Mouse (Mus musculus) liver, embryonic 12.5 days (tissue): ENCODE results near the gene Rexo5. TPM values are rescaled to one million over a fixed set of nuclear protein-coding genes. Genes with fewer than 3 reads are reported as not detected.

Source experiments
- ATAC-seq: fragments of 200-750 bp; cut with Nextera tagmentation; 2 replicates; pipeline ENCODE4 v1.8.0; 2017; ENCODE audit warnings: moderate number of reproducible peaks, mild to moderate bottlenecking, moderate library complexity
- H3K27ac ChIP-seq: fragments of 300-500 bp; sonication (generic); 2 replicates; pipeline ENCODE4 v1.5.1; 2016; ENCODE audit warnings: mild to moderate bottlenecking
- H3K27me3 ChIP-seq: fragments of 300-500 bp; sonication (generic); replicated peaks from 2 replicates; pipeline ENCODE4 v1.6.1; 2016; ENCODE audit warnings: mild to moderate bottlenecking, moderate library complexity
- H3K36me3 ChIP-seq: fragments of 300-500 bp; sonication (generic); 2 replicates; pipeline ENCODE4 v1.6.1; 2016; ENCODE audit warnings: mild to moderate bottlenecking, moderate library complexity
- H3K4me1 ChIP-seq: fragments of 300-500 bp; sonication (generic); 2 replicates; pipeline ENCODE4 v1.6.1; 2016
- H3K4me2 ChIP-seq: fragments of 300-500 bp; sonication (generic); 2 replicates; pipeline ENCODE4 v1.6.1; 2016; ENCODE audit warnings: mild to moderate bottlenecking, moderate library complexity
- H3K4me3 ChIP-seq: fragments of 300-500 bp; sonication (generic); 2 replicates; pipeline ENCODE4 v1.5.1; 2016; ENCODE audit warnings: mild to moderate bottlenecking, moderate library complexity
- H3K9ac ChIP-seq: fragments of 300-500 bp; sonication (generic); 2 replicates; pipeline ENCODE4 v1.6.1; 2016; ENCODE audit warnings: mild to moderate bottlenecking, moderate library complexity
- H3K9me3 ChIP-seq: fragments of 300-500 bp; sonication (generic); replicated peaks from 2 replicates; pipeline ENCODE4 v1.6.1; 2016; ENCODE audit warnings: mild to moderate bottlenecking, moderate library complexity
- WGBS: fragments of 180-500 bp; shearing (Covaris S2); methylation state at CpG from one replicate; pipeline ENCODE4 v1.1.7; 2016; ENCODE audit not compliant: insufficient replicate concordance; 5-methylcytosine and 5-hydroxymethylcytosine counted together
- polyA plus RNA-seq: library from polyadenylated mRNA; unstranded; fragments of >200 nt; fragmentation: Nextera tagmentation; extraction: Ambion mirVana; gene quantifications from 2 replicates; pipeline ENCODE4 v1.2.1, GENCODE M21; 2016

Rexo5 gene
- polyA plus RNA-seq: 13.6 and 14.0 TPM in 2 replicates

GRCm38 (mm10) chr7:119793586-119794250 lies at the start of gene Rexo5, which contains the start of gene Eri2:
Gene Rexo5, plus strand, starts transcription at chr7:119794006.
Gene Eri2, minus strand, starts transcription at chr7:119794058.
- H3K9ac ChIP-seq: peak within 1 kb of the TSS; percentile 90
- no peaks in the 10 kb centered on the region for H3K27me3 ChIP-seq
- H3K27ac ChIP-seq: peak within 1 kb of the TSS; percentile 83
- no peaks in the 10 kb centered on the region for H3K9me3 ChIP-seq
- peaks cover 21% of the 10 kb centered on the region for H3K4me1 ChIP-seq
- peak within 1 kb of the TSS; percentile 86 for H3K4me2 ChIP-seq
- peak within 1 kb of the TSS; percentile 86 for H3K4me3 ChIP-seq
- under 1% methylated on average over 53 of the region's 53 CpGs for WGBS
- H3K36me3 ChIP-seq: peaks cover 34% of the 10 kb centered on the region
- peak; percentile 98 for ATAC-seq

GRCm38 (mm10) chr7:119744321-119744720 lies 49.5 kb upstream of the Rexo5 start:
- Histone ChIP-seq H3K27me3 (no peaks in the 10 kb centered on the region; the same call in 1 of the 2 replicates), H3K9ac (0 out of 2 replicates have a peak overlapping the region, but pooled peaks have one; percentile 35), H3K9me3 (no peaks in the 10 kb centered on the region), H3K4me3 (peak overlapping the region; percentile 25), H3K27ac (no peak overlapping the region), H3K4me1 (peaks cover 5% of the 10 kb centered on the region), H3K4me2 (peak overlapping the region; percentile 59), H3K36me3 (no peaks in the 10 kb centered on the region)
- ATAC-seq: peak; percentile 42
- 6% methylated on average over 34 of the region's 34 CpGs for WGBS

- peaks cover 5% of the 10 kb centered on the region for H3K4me1 ChIP-seq
- no peaks in the 10 kb centered on the region for H3K36me3 ChIP-seq
- ATAC-seq: no peak
- WGBS: 81% methylated on average over 1 of the region's 1 CpGs
- H3K27me3 ChIP-seq: no peaks in the 10 kb centered on the region; the same call in 1 of the 2 replicates
- H3K9ac ChIP-seq: no peak overlapping the region
- no peak overlapping the region for H3K27ac ChIP-seq
- H3K4me2 ChIP-seq: no peak overlapping the region
- no peak overlapping the region for H3K4me3 ChIP-seq
- no peaks in the 10 kb centered on the region for H3K9me3 ChIP-seq
Measured at GRCm38 (mm10) chr7:119745869-119746268, 47.9 kb upstream of the Rexo5 start.

GRCm38 (mm10) chr7:119748761-119749160 lies 45.0 kb upstream of the Rexo5 start:
- H3K4me1 ChIP-seq: peaks cover 5% of the 10 kb centered on the region
- H3K9me3 ChIP-seq: no peaks in the 10 kb centered on the region
- ATAC-seq: no peak
- H3K4me3 ChIP-seq: no peak overlapping the region
- 56% methylated on average over 1 of the region's 2 CpGs for WGBS
- H3K36me3 ChIP-seq: no peaks in the 10 kb centered on the region
- no peaks in the 10 kb centered on the region for H3K27me3 ChIP-seq
- no peak overlapping the region for H3K4me2 ChIP-seq
- no peak overlapping the region for H3K27ac ChIP-seq
- no peak overlapping the region for H3K9ac ChIP-seq

- ATAC-seq: no peak
- no peak overlapping the region for H3K27ac ChIP-seq
Measured at GRCm38 (mm10) chr7:119749942-119750341, 43.9 kb upstream of the Rexo5 start.

GRCm38 (mm10) chr7:119753696-119754095 lies 40.1 kb upstream of the Rexo5 start:
- Histone ChIP-seq H3K27ac (no peak overlapping the region), H3K4me1 (no peaks in the 10 kb centered on the region), H3K9ac (no peak overlapping the region), H3K4me2 (no peak overlapping the region), H3K36me3 (no peaks in the 10 kb centered on the region), H3K9me3 (no peaks in the 10 kb centered on the region), H3K27me3 (no peaks in the 10 kb centered on the region), H3K4me3 (no peak overlapping the region)
- no peak for ATAC-seq
- WGBS: 67% methylated on average over 1 of the region's 1 CpGs

More at GRCm38 (mm10) chr7:119749942-119750341, 43.9 kb upstream of the Rexo5 start:
- no peaks in the 10 kb centered on the region for H3K27me3 ChIP-seq
- no peak overlapping the region for H3K9ac ChIP-seq
- H3K4me1 ChIP-seq: no peaks in the 10 kb centered on the region
- 34% methylated on average over 2 of the region's 2 CpGs for WGBS
- H3K36me3 ChIP-seq: no peaks in the 10 kb centered on the region
- H3K4me2 ChIP-seq: no peak overlapping the region
- no peak overlapping the region for H3K4me3 ChIP-seq
- no peaks in the 10 kb centered on the region for H3K9me3 ChIP-seq

- no peak within 1 kb of the TSS for H3K27ac ChIP-seq
- ATAC-seq: peak; percentile 46; the same call in 1 of the 2 replicates
- 53% methylated on average over 11 of the region's 11 CpGs for WGBS
- no peaks in the 10 kb centered on the region for H3K36me3 ChIP-seq
- no peaks in the 10 kb centered on the region for H3K9me3 ChIP-seq
- no peak within 1 kb of the TSS for H3K4me3 ChIP-seq
- no peak within 1 kb of the TSS for H3K9ac ChIP-seq
- no peaks in the 10 kb centered on the region for H3K27me3 ChIP-seq
- no peaks in the 10 kb centered on the region for H3K4me1 ChIP-seq
- peak within 1 kb of the TSS; percentile 12; the same call in 1 of the 2 replicates for H3K4me2 ChIP-seq
Measured at GRCm38 (mm10) chr7:119760527-119760951, 33.3 kb upstream of the Rexo5 start, which contains the start of gene Acsm3. Gene Acsm3, plus strand, starts transcription at chr7:119760923.

- no peak overlapping the region for H3K27ac ChIP-seq
- no peaks in the 10 kb centered on the region for H3K36me3 ChIP-seq
- no peak overlapping the region for H3K9ac ChIP-seq
- no peak overlapping the region for H3K4me3 ChIP-seq
- WGBS: 43% methylated on average over 4 of the region's 4 CpGs
- ATAC-seq: no peak
- no peaks in the 10 kb centered on the region for H3K9me3 ChIP-seq
- H3K27me3 ChIP-seq: no peaks in the 10 kb centered on the region
- H3K4me2 ChIP-seq: no peak overlapping the region
- no peaks in the 10 kb centered on the region for H3K4me1 ChIP-seq
Measured at GRCm38 (mm10) chr7:119762166-119762697, 31.6 kb upstream of the Rexo5 start.

GRCm38 (mm10) chr7:119764377-119764776 lies 29.4 kb upstream of the Rexo5 start:
- Histone ChIP-seq H3K4me3 (no peak overlapping the region), H3K36me3 (no peaks in the 10 kb centered on the region), H3K9ac (no peak overlapping the region), H3K27ac (no peak overlapping the region), H3K4me1 (no peaks in the 10 kb centered on the region), H3K4me2 (no peak overlapping the region), H3K9me3 (no peaks in the 10 kb centered on the region), H3K27me3 (no peaks in the 10 kb centered on the region)
- no peak for ATAC-seq
- 78% methylated on average over 3 of the region's 3 CpGs for WGBS

GRCm38 (mm10) chr7:119766996-119767395 lies 26.8 kb upstream of the Rexo5 start:
- no peak overlapping the region for H3K4me2 ChIP-seq
- no peaks in the 10 kb centered on the region for H3K4me1 ChIP-seq
- H3K9me3 ChIP-seq: no peaks in the 10 kb centered on the region
- no peak overlapping the region for H3K4me3 ChIP-seq
- no peak overlapping the region for H3K27ac ChIP-seq
- WGBS: 61% methylated on average over 6 of the region's 6 CpGs
- no peaks in the 10 kb centered on the region for H3K36me3 ChIP-seq
- H3K9ac ChIP-seq: no peak overlapping the region
- ATAC-seq: no peak
- H3K27me3 ChIP-seq: no peaks in the 10 kb centered on the region

GRCm38 (mm10) chr7:119769895-119770294 lies 23.9 kb upstream of the Rexo5 start:
- no peaks in the 10 kb centered on the region for H3K4me1 ChIP-seq
- no peak overlapping the region for H3K27ac ChIP-seq
- H3K36me3 ChIP-seq: no peaks in the 10 kb centered on the region
- ATAC-seq: no peak
- WGBS: 81% methylated on average over 8 of the region's 8 CpGs
- no peak overlapping the region for H3K4me3 ChIP-seq
- H3K27me3 ChIP-seq: no peaks in the 10 kb centered on the region
- no peak overlapping the region for H3K9ac ChIP-seq
- H3K4me2 ChIP-seq: no peak overlapping the region
- H3K9me3 ChIP-seq: no peaks in the 10 kb centered on the region

GRCm38 (mm10) chr7:119783453-119783852 lies 10.4 kb upstream of the Rexo5 start:
- no peak overlapping the region for H3K27ac ChIP-seq
- peaks cover 21% of the 10 kb centered on the region for H3K4me1 ChIP-seq
- no peaks in the 10 kb centered on the region for H3K9me3 ChIP-seq
- no peak overlapping the region for H3K9ac ChIP-seq
- H3K36me3 ChIP-seq: peaks cover 46% of the 10 kb centered on the region
- no peaks in the 10 kb centered on the region for H3K27me3 ChIP-seq
- no peak overlapping the region for H3K4me2 ChIP-seq
- no peak overlapping the region for H3K4me3 ChIP-seq
- 79% methylated on average over 2 of the region's 2 CpGs for WGBS
- no peak for ATAC-seq
